10 mouse cellular contexts compared by ENCODE assay signal in the genomic region with DNA sequence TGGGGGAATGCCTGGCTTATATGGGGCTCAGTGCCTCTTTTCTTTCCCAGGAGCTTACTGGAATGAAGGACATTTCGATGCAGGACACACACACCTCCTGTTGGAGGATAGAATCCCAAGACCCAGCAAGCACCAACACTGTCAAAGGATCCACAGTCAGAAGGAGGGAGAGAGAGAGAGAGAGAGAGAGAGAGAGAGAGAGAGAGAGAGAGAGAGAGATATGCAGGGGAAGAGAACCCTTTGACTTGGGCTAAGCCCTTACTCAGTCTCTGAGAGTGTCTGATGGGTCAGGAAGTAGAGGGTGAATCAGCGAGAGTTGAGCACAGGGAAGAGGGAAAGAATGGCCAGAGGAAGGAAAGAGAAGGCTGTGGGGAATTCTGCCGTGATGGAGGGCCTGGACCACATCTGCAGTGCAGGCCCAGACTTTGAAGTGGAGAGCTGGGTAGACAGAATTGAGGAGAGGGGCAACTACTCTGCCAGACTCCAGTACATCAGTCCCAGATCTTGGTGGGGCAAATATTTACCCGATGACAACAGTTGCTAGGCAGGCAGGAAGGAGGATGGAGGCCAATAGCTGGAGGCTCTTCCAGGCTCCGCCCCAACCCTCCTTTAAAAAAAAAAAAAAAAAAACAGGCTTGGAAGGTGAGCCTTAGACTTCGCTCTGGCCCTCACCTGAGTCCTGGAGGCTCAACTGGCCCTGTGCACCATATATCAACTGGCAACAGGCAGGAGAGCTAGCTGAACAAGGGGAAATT. TPM values are rescaled to one million over a fixed set of nuclear protein-coding genes. Genes with fewer than 3 reads are reported as not detected.
DNase-seq lines count a peak whose midpoint lies in the region; ATAC-seq and TF ChIP-seq lines count a peak whose summit lies in the region.
"Had no signal": no experiment of that assay in that cellular context is flagged by ENCODE, and none has a peak within 500 bp of the region (broad histone marks: within the 10 kb centered on the region; RNA-seq: fewer than 3 reads in every experiment).

No protein-coding gene starts in this region.

- no peaks in the 10 kb centered on the region for H3K9me3 ChIP-seq in kidney, postnatal 0 days (replicated peaks; ENCODE audit: low read length)
- H3K9me3 ChIP-seq in neural tube, embryonic 13.5 days = no peaks in the 10 kb centered on the region

- DNase-seq in kidney, postnatal 0 days (ENCODE audit: low spot score) = no peak
- DNase-seq in kidney, postnatal 14 days = no peak
- DNase-seq in R1 (ENCODE audit: low read depth, low spot score) = peak; percentile 61
- peak; percentile 87 for DNase-seq in induced T-regulatory cell, adult 2 months (ENCODE audit: low read depth)
- DNase-seq in adrenal gland, postnatal 4 days (ENCODE audit: low spot score in 2 of 2) = no peak
- DNase-seq in gastrocnemius, adult 8-10 months (ENCODE audit: low spot score in 2 of 2) = no peak
- DNase-seq in left cerebral cortex, postnatal 14 days (ENCODE audit: low spot score in 2 of 2) = no peak

- intact Hi-C loops in left cerebral cortex, postnatal 14 days (cut with DNase I) = no loop called here

- no peak for ATAC-seq in kidney, postnatal 0 days (replicated peaks; ENCODE audit: low FRiP score, low read depth)
- ATAC-seq in neural tube, embryonic 13.5 days (ENCODE audit: low read depth) = no peak

- 42% methylated on average over 6 of the region's 6 CpGs for WGBS in kidney, postnatal 0 days
- WGBS in neural tube, embryonic 13.5 days = 36% methylated on average over 6 of the region's 6 CpGs

- no peaks in the 10 kb centered on the region for H3K27me3 ChIP-seq in kidney, postnatal 0 days (ENCODE audit: insufficient read depth, low read length)
- no peaks in the 10 kb centered on the region for H3K27me3 ChIP-seq in neural tube, embryonic 13.5 days

- no peak overlapping the region for H3K9ac ChIP-seq in kidney, postnatal 0 days (ENCODE audit: low read depth, low read length)
- H3K9ac ChIP-seq in neural tube, embryonic 13.5 days = 0 out of 2 replicates have a peak overlapping the region, but pooled peaks have one; percentile 31

- peaks cover 23% of the 10 kb centered on the region for H3K4me1 ChIP-seq in kidney, postnatal 0 days (replicated peaks; ENCODE audit: insufficient read depth, low read length)
- peaks cover 45% of the 10 kb centered on the region for H3K4me1 ChIP-seq in neural tube, embryonic 13.5 days (replicated peaks)

- no peak for TF ChIP-seq CTCF in kidney, postnatal 0 days (IDR thresholded peaks at IDR 0.05; ENCODE audit: low read depth)

- no peak overlapping the region for H3K4me3 ChIP-seq in kidney, postnatal 0 days (replicated peaks; ENCODE audit: low read depth, low read length)
- H3K4me3 ChIP-seq in neural tube, embryonic 13.5 days = no peak overlapping the region

- peak overlapping the region; percentile 3; the same call in 1 of the 2 replicates for H3K27ac ChIP-seq in kidney, postnatal 0 days
- peak overlapping the region; percentile 9; the same call in 1 of the 2 replicates for H3K27ac ChIP-seq in neural tube, embryonic 13.5 days (replicated peaks)

- no peaks in the 10 kb centered on the region for H3K36me3 ChIP-seq in kidney, postnatal 0 days (ENCODE audit: insufficient read depth, low read length)
- no peaks in the 10 kb centered on the region for H3K36me3 ChIP-seq in neural tube, embryonic 13.5 days

- H3K4me2 ChIP-seq in kidney, postnatal 0 days (ENCODE audit: low read length) = no peak overlapping the region; the same call in 1 of the 2 replicates
- no peak overlapping the region for H3K4me2 ChIP-seq in neural tube, embryonic 13.5 days

RNA-seq across cellular contexts. Expression of a gene that starts 2.6 kb away (rescaled TPM):
- polyA plus RNA-seq in kidney, postnatal 0 days (2015; fragmentation: Nextera tagmentation; extraction: Ambion mirVana) = 99.3 and 108 TPM in 2 replicates
- 41.9 and 45.3 TPM in 2 replicates for polyA plus RNA-seq in neural tube, embryonic 13.5 days (2015; fragmentation: Nextera tagmentation; extraction: Ambion mirVana)
- 100 to 1,000 TPM; 109 to 113 TPM for total RNA-seq in adrenal gland, postnatal 4 days (2021)
- total RNA-seq in gastrocnemius, adult 8-10 months (2022) = 10 to 100 TPM; 59.0 to 76.0 (median 67.8) TPM
- total RNA-seq in left cerebral cortex, postnatal 14 days (2021) = 10 to 100 TPM; 50.0 to 54.2 TPM

RNA-seq across cellular contexts. Expression of a gene that starts 19.9 kb away (rescaled TPM):
- 12.5 and 13.8 TPM in 2 replicates for polyA plus RNA-seq in kidney, postnatal 0 days (2015; fragmentation: Nextera tagmentation; extraction: Ambion mirVana)
- 32.5 and 33.7 TPM in 2 replicates for polyA plus RNA-seq in neural tube, embryonic 13.5 days (2015; fragmentation: Nextera tagmentation; extraction: Ambion mirVana)
- 10 to 100 TPM; 11.2 to 16.1 TPM for total RNA-seq in adrenal gland, postnatal 4 days (2021)
- total RNA-seq in gastrocnemius, adult 8-10 months (2022) = under 1 TPM; 0.07 to 0.31 (median 0.15) TPM
- 1 to 10 TPM; 3.3 to 4.2 TPM for total RNA-seq in left cerebral cortex, postnatal 14 days (2021)

RNA-seq across cellular contexts. Expression of a gene that starts 35.8 kb away (rescaled TPM):
- 27.4 and 28.9 TPM in 2 replicates for polyA plus RNA-seq in kidney, postnatal 0 days (2015; fragmentation: Nextera tagmentation; extraction: Ambion mirVana)
- polyA plus RNA-seq in neural tube, embryonic 13.5 days (2015; fragmentation: Nextera tagmentation; extraction: Ambion mirVana) = not detected in 2 replicates
- total RNA-seq in adrenal gland, postnatal 4 days (2021) = 1 to 10 TPM in 1 of 2 experiments, under 1 TPM in 1; 0.54 to 3.9 TPM
- not detected for total RNA-seq in gastrocnemius, adult 8-10 months (2022)
- not detected for total RNA-seq in left cerebral cortex, postnatal 14 days (2021)
- total RNA-seq: adrenal gland, adult 18-20 months; left cerebral cortex, postnatal 36 days had no signal

RNA-seq across cellular contexts. Expression of a gene that starts 40.6 kb away (rescaled TPM):
- polyA plus RNA-seq in kidney, postnatal 0 days (2015; fragmentation: Nextera tagmentation; extraction: Ambion mirVana) = 164 and 173 TPM in 2 replicates
- polyA plus RNA-seq in neural tube, embryonic 13.5 days (2015; fragmentation: Nextera tagmentation; extraction: Ambion mirVana) = 161 and 170 TPM in 2 replicates
- 100 to 1,000 TPM; 108 to 113 TPM for total RNA-seq in adrenal gland, postnatal 4 days (2021)
- 10 to 100 TPM; 83.0 to 95.4 (median 86.1) TPM for total RNA-seq in gastrocnemius, adult 8-10 months (2022)
- 100 to 1,000 TPM; 108 to 109 TPM for total RNA-seq in left cerebral cortex, postnatal 14 days (2021)

RNA-seq across cellular contexts. Expression of a gene that starts 41.2 kb away (rescaled TPM):
- 35.1 and 35.9 TPM in 2 replicates for polyA plus RNA-seq in kidney, postnatal 0 days (2015; fragmentation: Nextera tagmentation; extraction: Ambion mirVana)
- polyA plus RNA-seq in neural tube, embryonic 13.5 days (2015; fragmentation: Nextera tagmentation; extraction: Ambion mirVana) = 38.4 and 40.6 TPM in 2 replicates
- total RNA-seq in adrenal gland, postnatal 4 days (2021) = 10 to 100 TPM; 52.6 to 62.6 TPM
- total RNA-seq in gastrocnemius, adult 8-10 months (2022) = 100 to 1,000 TPM in 1 of 4 experiments, 10 to 100 TPM in 3; 91.9 to 112 (median 94.6) TPM
- total RNA-seq in left cerebral cortex, postnatal 14 days (2021) = 10 to 100 TPM; 91.2 to 91.6 TPM

Comparison
In these comparisons a context has a peak if more than half of its experiments do, and no peak if none do; other contexts are left out.
1. DNase-seq: peak in R1 (single experiment) and induced T-regulatory cell, adult 2 months (single experiment); none in kidney, postnatal 0 days (single experiment), kidney, postnatal 14 days (single experiment), adrenal gland, postnatal 4 days (0 of 2), gastrocnemius, adult 8-10 months (0 of 2) and left cerebral cortex, postnatal 14 days (0 of 2).